Mouse (Mus musculus): Measurements from ENCODE around the gene Dpp8.

DNA sequence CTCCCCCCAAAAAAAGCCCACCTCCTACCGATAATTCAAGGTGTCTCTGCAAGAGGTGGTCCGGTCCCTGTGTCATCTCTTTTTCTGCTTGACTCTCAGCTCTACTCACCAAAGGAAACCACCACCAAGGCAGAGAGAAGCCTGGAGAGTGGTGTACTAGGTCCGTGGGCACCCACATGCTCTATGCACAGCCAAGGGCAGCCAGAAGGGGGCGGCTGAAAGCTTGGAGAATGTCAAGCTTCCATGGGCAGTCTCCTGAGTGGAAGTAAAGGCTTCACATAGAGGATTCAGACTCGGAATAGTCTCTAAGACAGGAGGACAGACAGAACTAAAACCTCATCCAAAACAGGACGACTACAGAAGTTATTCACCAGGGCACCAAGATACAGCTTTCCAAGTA, 20.9 kb upstream of the Dpp8 start:
- TF ChIP-seq CTCF (IDR thresholded peaks at IDR 0.05) (peak; percentile 55), EP300 (IDR thresholded peaks at IDR 0.05; ENCODE audit: insufficient read depth, low read depth, low read length) (no peak)
